Mouse (Mus musculus): ENCODE measurements around the gene Mecom.

Mecom gene

GRCm38 (mm10) chr3:30514051-30514754 lies 33.6 kb downstream of the Mecom start:
- DNase-seq (ENCODE audit: low spot score), result no peak

GRCm38 (mm10) chr3:30513314-30513997 lies 34.4 kb downstream of the Mecom start:
- no peak for DNase-seq (ENCODE audit: low spot score)

GRCm38 (mm10) chr3:30512459-30513030 lies 35.3 kb downstream of the Mecom start:
- DNase-seq (ENCODE audit: low spot score), result no peak

GRCm38 (mm10) chr3:30511796-30512195 lies 36.0 kb downstream of the Mecom start:
- DNase-seq (ENCODE audit: low spot score), result no peak

- DNase-seq (ENCODE audit: low spot score), result no peak
These were observed 36.7 kb downstream of the Mecom start for GRCm38 (mm10) chr3:30511062-30511640.

GRCm38 (mm10) chr3:30510646-30511045 lies 37.2 kb downstream of the Mecom start:
- no peak for DNase-seq (ENCODE audit: low spot score)

GRCm38 (mm10) chr3:30510105-30510504 lies 37.7 kb downstream of the Mecom start:
- no peak for DNase-seq (ENCODE audit: low spot score)

- no peak for DNase-seq (ENCODE audit: low spot score)
These were observed 38.6 kb downstream of the Mecom start for GRCm38 (mm10) chr3:30508930-30509910.

GRCm38 (mm10) chr3:30508296-30508929 lies 39.4 kb downstream of the Mecom start:
- no peak for DNase-seq (ENCODE audit: low spot score)

GRCm38 (mm10) chr3:30507576-30508295 lies 40.1 kb downstream of the Mecom start:
- DNase-seq (ENCODE audit: low spot score), result no peak

GRCm38 (mm10) chr3:30507028-30507575 lies 40.7 kb downstream of the Mecom start:
- DNase-seq (ENCODE audit: low spot score), result no peak

GRCm38 (mm10) chr3:30506329-30507027 lies 41.3 kb downstream of the Mecom start:
- no peak for DNase-seq (ENCODE audit: low spot score)

- no peak for DNase-seq (ENCODE audit: low spot score)
These were observed 42.0 kb downstream of the Mecom start for GRCm38 (mm10) chr3:30505741-30506251.

- no peak for DNase-seq (ENCODE audit: low spot score)
These were observed 43.2 kb downstream of the Mecom start for GRCm38 (mm10) chr3:30504561-30504960.

GRCm38 (mm10) chr3:30503821-30504220 lies 44.0 kb downstream of the Mecom start:
- no peak for DNase-seq (ENCODE audit: low spot score)

- DNase-seq (ENCODE audit: low spot score), result no peak
These were observed 49.5 kb downstream of the Mecom start for GRCm38 (mm10) chr3:30498202-30498828.

GRCm38 (mm10) chr3:30494371-30494770 lies 53.4 kb downstream of the Mecom start:
- no peak for DNase-seq (ENCODE audit: low spot score)

GRCm38 (mm10) chr3:30488808-30489207 lies 59.0 kb downstream of the Mecom start:
- no peak for DNase-seq (ENCODE audit: low spot score)

- DNase-seq (ENCODE audit: low spot score), result no peak
These were observed 61.4 kb downstream of the Mecom start for GRCm38 (mm10) chr3:30486422-30486821.
